8 mouse cellular contexts compared by ENCODE assay signal in genomic region chr1:25581698-25582097, GRCm38 (mm10).
"Had no signal": no experiment of that assay in that cellular context is flagged by ENCODE, and none has a peak within 500 bp of the region (broad histone marks: within the 10 kb centered on the region; RNA-seq: fewer than 3 reads in every experiment).

No protein-coding gene starts in this region.

- DNase-seq: lung, adult 18-20 months; lung, embryonic 14.5 days; lung, postnatal 10 days; lung, postnatal 4 days; right cerebral cortex, postnatal 14 days; thymus, adult 2 months; thymus, postnatal 25 days; thymus, postnatal 4 days had no signal
